Mouse (Mus musculus) neural tube, embryonic 15.5 days (tissue): ENCODE data around the gene Gm20909. TPM values are rescaled to one million over a fixed set of nuclear protein-coding genes. Genes with fewer than 3 reads are reported as not detected.
"Not testable (repeated sequence)": the region's sequence is repeated elsewhere in the genome, so short reads cannot be mapped to it uniquely, and the experiment has no call there.

Source experiments
- ATAC-seq: fragments of 200-750 bp; cut with Nextera tagmentation; 2 replicates; pipeline ENCODE4 v1.8.0; 2017; ENCODE audit warnings: mild to moderate bottlenecking, moderate TSS enrichment, moderate library complexity; ENCODE audit not compliant: low FRiP score
- H3K27ac ChIP-seq: fragments of 300-500 bp; sonication (generic); replicated peaks from 2 replicates; pipeline ENCODE4 v1.5.1; 2015; ENCODE audit warnings: mild to moderate bottlenecking, inconsistent platforms
- H3K27me3 ChIP-seq: fragments of 300-500 bp; sonication (generic); replicated peaks from 2 replicates; pipeline ENCODE4 v1.6.1; 2015; ENCODE audit warnings: inconsistent platforms
- H3K36me3 ChIP-seq: fragments of 300-500 bp; sonication (generic); 2 replicates; pipeline ENCODE4 v1.6.1; 2015; ENCODE audit warnings: inconsistent platforms
- H3K4me1 ChIP-seq: fragments of 300-500 bp; sonication (generic); 2 replicates; pipeline ENCODE4 v1.6.1; 2015; ENCODE audit warnings: inconsistent platforms
- H3K4me2 ChIP-seq: fragments of 300-500 bp; sonication (generic); 2 replicates; pipeline ENCODE4 v1.6.1; 2015; ENCODE audit warnings: inconsistent platforms, mild to moderate bottlenecking, moderate library complexity
- H3K4me3 ChIP-seq: fragments of 300-500 bp; sonication (generic); replicated peaks from 2 replicates; pipeline ENCODE4 v1.5.1; 2015; ENCODE audit warnings: mild to moderate bottlenecking, inconsistent platforms
- H3K9ac ChIP-seq: fragments of 300-500 bp; sonication (generic); replicated peaks from 2 replicates; pipeline ENCODE4 v1.6.1; 2015; ENCODE audit warnings: mild to moderate bottlenecking, inconsistent platforms
- H3K9me3 ChIP-seq: fragments of 300-500 bp; sonication (generic); replicated peaks from 2 replicates; pipeline ENCODE4 v1.6.1; 2016; ENCODE audit warnings: inconsistent platforms
- WGBS: fragments of 180-500 bp; shearing (Covaris S2); methylation state at CpG from one replicate; pipeline ENCODE4 v1.1.7; 2015; ENCODE audit warnings: mixed read lengths; 5-methylcytosine and 5-hydroxymethylcytosine counted together
- polyA plus RNA-seq: library from polyadenylated mRNA; unstranded; fragments of >200 nt; fragmentation: Nextera tagmentation; extraction: Ambion mirVana; gene quantifications from 2 replicates; pipeline ENCODE4 v1.2.1, GENCODE M21; 2015

Gene Gm20909
- polyA plus RNA-seq: not detected in 2 replicates

- H3K27me3 ChIP-seq, H3K4me1 ChIP-seq, H3K9ac ChIP-seq, H3K36me3 ChIP-seq, H3K4me2 ChIP-seq, H3K4me3 ChIP-seq, H3K9me3 ChIP-seq, H3K27ac ChIP-seq, ATAC-seq: not testable (repeated sequence)
- no CpG with 5 or more reads among the region's 4 CpGs for WGBS
Observed at GRCm38 (mm10) chrY:21164270-21164669, at the start of gene Gm20909. TSS of gene Gm20909 (plus strand) at chrY:21164570.

Other genes starting within 250 kb of the Gm20909 start
- gene Gm29866, start 170.9 kb upstream of the Gm20909 start, polyA plus RNA-seq: not detected in 2 replicates
- not detected in 2 replicates for gene Gm20865, start 77.0 kb downstream of the Gm20909 start, polyA plus RNA-seq